Mouse (Mus musculus) small intestine, adult 2 months (tissue): Measurements from ENCODE around the gene Nyap2.

Source experiments
- CTCF ChIP-seq: fragments of 200-500 bp; IDR thresholded peaks from 2 replicates; pipeline ENCODE4 v1.5.1; 2012; ENCODE audit warnings: low read depth, mild to moderate bottlenecking, control low read depth, inconsistent platforms, low read length, moderate library complexity, mixed read lengths; ENCODE audit not compliant: insufficient replicate concordance, insufficient read length; ENCODE audit errors: extremely low read depth
- POLR2A ChIP-seq: fragments of 200-500 bp; IDR thresholded peaks from 2 replicates; pipeline ENCODE4 v1.6.1; 2012; ENCODE audit warnings: low read depth, mild to moderate bottlenecking, control low read depth, inconsistent platforms, low read length, moderate library complexity

DNA sequence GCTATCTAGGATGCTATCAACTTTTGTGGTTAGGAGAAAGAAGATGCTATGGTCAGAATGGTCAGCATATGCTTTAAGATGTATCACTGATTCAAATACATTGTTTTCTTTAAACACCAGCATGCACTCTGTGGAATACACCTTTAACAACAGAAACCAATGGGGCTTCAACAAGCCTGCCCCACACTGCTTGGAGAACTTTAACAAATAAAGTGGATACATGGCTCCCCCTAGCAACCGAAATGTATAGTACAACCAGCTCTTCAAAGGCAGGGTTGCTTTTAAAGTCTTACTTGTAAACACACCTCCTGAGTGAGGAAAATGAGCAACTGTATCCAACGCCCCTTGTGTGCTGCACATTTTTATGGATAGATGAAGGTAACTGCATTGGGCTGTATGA, 224.9 kb downstream of the Nyap2 start:
- TF ChIP-seq CTCF (no peak), POLR2A (no peak)
